Comparison of ENCODE assay signal across 25 mouse cellular contexts in the genomic region with DNA sequence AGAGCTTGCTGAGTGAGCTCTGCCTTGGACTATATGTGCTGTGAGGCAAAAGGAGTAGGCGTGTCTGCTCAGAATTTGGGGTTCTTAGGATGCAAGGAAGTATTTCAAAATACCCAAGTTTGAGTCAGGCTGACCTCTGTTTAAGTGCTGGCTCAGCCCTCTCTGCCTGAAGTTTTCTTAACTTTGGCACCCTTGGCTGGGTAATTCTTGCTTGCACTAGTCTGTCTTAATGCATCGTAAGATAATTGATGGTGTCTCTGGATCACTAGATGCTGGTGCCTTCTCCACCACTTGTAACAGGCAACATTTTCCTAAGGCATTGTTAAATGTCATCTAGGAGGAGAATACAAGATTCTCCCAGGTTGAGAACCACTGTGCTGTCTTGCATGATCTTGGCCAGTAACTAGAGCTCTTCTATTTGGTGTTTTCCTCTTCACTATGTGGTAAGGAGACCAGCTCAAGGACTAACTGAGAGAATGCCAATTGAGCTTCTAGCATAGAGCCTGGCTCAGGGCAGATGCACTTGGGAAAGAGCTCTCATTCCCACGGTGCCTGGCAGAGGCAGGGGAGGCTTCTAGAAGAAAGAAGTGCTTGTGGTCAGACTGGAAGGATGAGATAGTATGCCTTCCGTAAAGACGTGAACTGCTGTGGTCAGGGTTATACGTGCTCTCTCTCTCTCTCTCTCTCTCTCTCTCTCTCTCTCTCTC. TPM values are rescaled to one million over a fixed set of nuclear protein-coding genes. Genes with fewer than 3 reads are reported as not detected.
A peak's percentile ranks its signal among the peaks of the same experiment; 100 is the strongest.
DNase-seq lines count a peak whose midpoint lies in the region; ATAC-seq and TF ChIP-seq lines count a peak whose summit lies in the region.
"Had no signal": no experiment of that assay in that cellular context is flagged by ENCODE, and none has a peak within 500 bp of the region (broad histone marks: within the 10 kb centered on the region; RNA-seq: fewer than 3 reads in every experiment).

No protein-coding gene starts in this region.

- TF ChIP-seq CTCF in olfactory bulb, adult 2 months (IDR thresholded peaks at IDR 0.05; ENCODE audit: insufficient read depth, low read depth, low read length), result no peak

- H3K36me3 ChIP-seq in midbrain, embryonic 11.5 days (ENCODE audit: control insufficient read depth, insufficient read depth, low read length), result no peaks in the 10 kb centered on the region
- no peaks in the 10 kb centered on the region for H3K36me3 ChIP-seq in midbrain, embryonic 10.5 days
- no peaks in the 10 kb centered on the region for H3K36me3 ChIP-seq in hindbrain, embryonic 13.5 days
- H3K36me3 ChIP-seq: embryonic facial prominence, embryonic 12.5 days; embryonic facial prominence, embryonic 15.5 days; forebrain, embryonic 12.5 days; forebrain, embryonic 15.5 days had no signal

- no peak overlapping the region for H3K27ac ChIP-seq in midbrain, embryonic 11.5 days (ENCODE audit: low read depth, low read length)
- no peak overlapping the region for H3K27ac ChIP-seq in midbrain, embryonic 10.5 days (replicated peaks)
- H3K27ac ChIP-seq in olfactory bulb, adult 2 months (ENCODE audit: insufficient read depth, low read depth, low read length), result peak overlapping the region; percentile 70
- no peak overlapping the region for H3K27ac ChIP-seq in hindbrain, embryonic 13.5 days
- H3K27ac ChIP-seq: embryonic facial prominence, embryonic 12.5 days; embryonic facial prominence, embryonic 15.5 days; forebrain, embryonic 12.5 days; forebrain, embryonic 15.5 days; hindbrain, embryonic 14.5 days; hindbrain, postnatal 0 days had no signal

- no peaks in the 10 kb centered on the region for H3K9me3 ChIP-seq in midbrain, embryonic 11.5 days (ENCODE audit: control insufficient read depth, low read length)
- no peaks in the 10 kb centered on the region for H3K9me3 ChIP-seq in midbrain, embryonic 10.5 days (replicated peaks)
- no peaks in the 10 kb centered on the region for H3K9me3 ChIP-seq in hindbrain, embryonic 13.5 days
- H3K9me3 ChIP-seq: embryonic facial prominence, embryonic 12.5 days; embryonic facial prominence, embryonic 15.5 days; forebrain, embryonic 12.5 days; forebrain, embryonic 15.5 days had no signal

- no peak overlapping the region for H3K4me2 ChIP-seq in midbrain, embryonic 11.5 days
- H3K4me2 ChIP-seq in hindbrain, embryonic 13.5 days, result no peak overlapping the region
- H3K4me2 ChIP-seq: embryonic facial prominence, embryonic 12.5 days; embryonic facial prominence, embryonic 15.5 days; forebrain, embryonic 12.5 days; forebrain, embryonic 15.5 days; heart, embryonic 11.5 days; hindbrain, embryonic 14.5 days had no signal

- H3K9ac ChIP-seq in midbrain, embryonic 11.5 days (ENCODE audit: low read length), result no peak overlapping the region
- H3K9ac ChIP-seq in hindbrain, embryonic 13.5 days, result no peak overlapping the region
- H3K9ac ChIP-seq: embryonic facial prominence, embryonic 12.5 days; embryonic facial prominence, embryonic 15.5 days; forebrain, embryonic 12.5 days; forebrain, embryonic 15.5 days; hindbrain, embryonic 14.5 days had no signal

- H3K27me3 ChIP-seq in midbrain, embryonic 11.5 days (ENCODE audit: control insufficient read depth, insufficient read depth, low read length), result no peaks in the 10 kb centered on the region
- H3K27me3 ChIP-seq in midbrain, embryonic 10.5 days (ENCODE audit: low read depth, poor library complexity, severe bottlenecking), result no peaks in the 10 kb centered on the region
- no peaks in the 10 kb centered on the region for H3K27me3 ChIP-seq in hindbrain, embryonic 13.5 days
- H3K27me3 ChIP-seq: embryonic facial prominence, embryonic 12.5 days; embryonic facial prominence, embryonic 15.5 days; forebrain, embryonic 12.5 days; forebrain, embryonic 15.5 days; Patski had no signal

- TF ChIP-seq POLR2A in olfactory bulb, adult 2 months (IDR thresholded peaks at IDR 0.05; ENCODE audit: insufficient read depth, low read depth, low read length), result no peak

- no peak overlapping the region for H3K4me3 ChIP-seq in midbrain, embryonic 11.5 days (ENCODE audit: low read depth, low read length)
- H3K4me3 ChIP-seq in midbrain, embryonic 10.5 days, result no peak overlapping the region
- no peak overlapping the region for H3K4me3 ChIP-seq in olfactory bulb, adult 2 months (ENCODE audit: insufficient read depth, low read depth, low read length)
- H3K4me3 ChIP-seq in hindbrain, embryonic 13.5 days, result no peak overlapping the region
- H3K4me3 ChIP-seq: embryonic facial prominence, embryonic 12.5 days; embryonic facial prominence, embryonic 15.5 days; forebrain, embryonic 12.5 days; forebrain, embryonic 15.5 days had no signal

- WGBS in midbrain, embryonic 11.5 days, result 85% methylated on average over 6 of the region's 6 CpGs
- 91% methylated on average over 5 of the region's 6 CpGs for WGBS in midbrain, embryonic 10.5 days
- 54% methylated on average over 6 of the region's 6 CpGs for WGBS in olfactory bulb, adult 2 months
- WGBS in hindbrain, embryonic 13.5 days, result 84% methylated on average over 6 of the region's 6 CpGs

- peaks cover 3% of the 10 kb centered on the region; the same call in 1 of the 2 replicates for H3K4me1 ChIP-seq in midbrain, embryonic 11.5 days (ENCODE audit: control insufficient read depth, insufficient read depth, low read length)
- peaks cover 37% of the 10 kb centered on the region for H3K4me1 ChIP-seq in midbrain, embryonic 10.5 days
- H3K4me1 ChIP-seq in olfactory bulb, adult 2 months (ENCODE audit: control insufficient read depth, insufficient read depth, low read length), result peaks cover 15% of the 10 kb centered on the region
- peaks cover 17% of the 10 kb centered on the region for H3K4me1 ChIP-seq in hindbrain, embryonic 13.5 days (replicated peaks)

- ATAC-seq in midbrain, embryonic 11.5 days (ENCODE audit: low FRiP score), result no peak
- ATAC-seq in hindbrain, embryonic 13.5 days (ENCODE audit: low FRiP score), result no peak
- ATAC-seq: forebrain, embryonic 15.5 days; hindbrain, postnatal 0 days; inflammation-experienced regulatory T-cells, adult 6 months; intestine, embryonic 16.5 days; Patski had no signal

- DNase-seq in adrenal gland, adult 2 months, result peak; percentile 14
- DNase-seq in adrenal gland, postnatal 36 days, result no peak
- peak; percentile 79 for DNase-seq in midbrain, embryonic 11.5 days (ENCODE audit: low spot score, missing footprints)
- no peak for DNase-seq in midbrain, embryonic 10.5 days (ENCODE audit: low spot score)
- DNase-seq: cerebellum, adult 11 months; cerebellum, adult 2 months; cerebellum, adult 9-11 months; cerebellum, postnatal 25 days; gastrocnemius, postnatal 36 days; heart, adult 11 months; kidney, adult 18-20 months had no signal

RNA-seq across cellular contexts. Expression of a gene that starts 57.7 kb away (rescaled TPM):
- 10 to 100 TPM; 15.5 to 16.9 TPM for total RNA-seq in adrenal gland, adult 2 months (2021)
- polyA plus RNA-seq in adrenal gland, adult 2 months (2012; rRNA removed), result 6.0 and 7.2 TPM in 2 replicates
- total RNA-seq in adrenal gland, postnatal 36 days (2021), result 10 to 100 TPM; 14.3 to 18.7 TPM
- polyA plus RNA-seq in midbrain, embryonic 11.5 days (2014; fragmentation: Nextera tagmentation; extraction: Ambion mirVana), result 21.1 and 24.8 TPM in 2 replicates
- polyA plus RNA-seq in midbrain, embryonic 10.5 days (2016; fragmentation: Nextera tagmentation; extraction: Ambion mirVana), result 26.5 and 27.4 TPM in 2 replicates
- polyA plus RNA-seq in olfactory bulb, adult 2 months (2012; ENCODE audit: insufficient read depth, insufficient read length, low replicate concordance, missing spikeins), result not detected in 2 replicates
- polyA plus RNA-seq in hindbrain, embryonic 13.5 days (2015; fragmentation: Nextera tagmentation; extraction: Ambion mirVana), result 33.1 and 33.3 TPM in 2 replicates
- total RNA-seq: common myeloid progenitor, adult 5-6 weeks; hematopoietic stem cell, adult 5-6 weeks had no signal

Comparison
In these comparisons a context has a peak if more than half of its experiments do, and no peak if none do; other contexts are left out.
1. DNase-seq: peak in adrenal gland, adult 2 months (single experiment) and midbrain, embryonic 11.5 days (single experiment); none in adrenal gland, postnatal 36 days (0 of 2) and midbrain, embryonic 10.5 days (single experiment).